Mouse (Mus musculus) mouse embryonic stem cell (cell line): ENCODE data around the gene Mex3d.

Experiments
- in situ Hi-C, 2 experiments: fragments of 300-500 bp; cut with MboI; formaldehyde crosslinking; loops; 1 replicate in 1 of 2; 3 replicates in 1 of 2; pipeline ENCODE4 v1.14.3; 2019 to 2020; ENCODE audit warnings: low sequenced_read_pairs in 2 of 2, low pct_unique_long_range_greater_than_20kb in 1 of 2, mixed read lengths in 1 of 2; ENCODE audit not compliant: unreplicated experiment in 1 of 2

The Mex3d gene

DNA sequence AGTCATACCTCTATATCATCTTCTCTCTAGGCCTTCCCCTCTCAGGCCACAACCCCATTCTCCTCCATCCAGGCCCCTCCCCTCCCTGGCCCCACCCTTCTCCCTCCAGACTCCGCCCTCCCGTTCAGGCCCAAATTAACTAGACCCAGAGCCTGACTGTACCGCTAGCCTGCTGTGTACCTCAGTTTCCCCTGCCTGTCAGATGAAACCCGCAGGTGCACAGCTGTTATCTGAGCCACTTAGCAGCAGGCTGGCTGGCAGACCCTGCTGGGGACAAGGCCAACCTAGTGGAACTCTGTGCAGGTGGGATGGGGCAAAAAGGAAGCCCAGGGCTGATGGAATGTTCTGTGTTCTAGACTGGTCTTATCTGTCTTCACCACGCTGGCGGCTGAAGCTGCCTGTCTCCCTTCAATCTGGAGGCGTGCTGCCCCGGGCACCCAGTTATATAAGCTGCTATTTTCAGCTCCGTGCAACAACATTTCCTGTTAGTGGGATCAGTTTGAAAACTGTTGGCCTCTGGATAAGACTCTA is 43.3 kb downstream of the Mex3d start:
- in situ Hi-C loops: no loop called here

DNA sequence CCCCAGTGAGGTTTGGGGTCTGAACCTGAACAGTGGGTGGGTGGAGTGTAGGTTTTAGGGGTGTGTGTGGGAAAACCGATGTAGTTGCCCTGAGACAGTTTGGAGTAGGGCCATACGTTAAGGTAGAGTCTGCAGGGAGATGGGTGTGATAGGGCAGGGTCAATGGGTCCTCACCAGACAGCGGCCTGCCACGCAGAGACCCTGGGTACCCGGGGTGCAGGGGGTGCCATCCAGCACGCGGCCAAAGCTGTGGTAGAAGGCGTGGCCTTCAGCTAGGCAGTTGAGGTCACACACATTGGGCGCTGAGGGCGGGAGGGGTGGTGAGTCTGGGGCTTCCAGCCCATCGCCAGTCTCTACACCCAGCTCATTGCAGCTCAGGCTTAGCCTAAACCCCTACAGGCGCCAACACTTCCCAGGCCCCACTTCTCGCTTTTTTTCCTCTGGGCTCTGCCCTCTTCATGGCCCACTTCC is 44.0 kb downstream of the Mex3d start:
- in situ Hi-C loops: no loop called here

DNA sequence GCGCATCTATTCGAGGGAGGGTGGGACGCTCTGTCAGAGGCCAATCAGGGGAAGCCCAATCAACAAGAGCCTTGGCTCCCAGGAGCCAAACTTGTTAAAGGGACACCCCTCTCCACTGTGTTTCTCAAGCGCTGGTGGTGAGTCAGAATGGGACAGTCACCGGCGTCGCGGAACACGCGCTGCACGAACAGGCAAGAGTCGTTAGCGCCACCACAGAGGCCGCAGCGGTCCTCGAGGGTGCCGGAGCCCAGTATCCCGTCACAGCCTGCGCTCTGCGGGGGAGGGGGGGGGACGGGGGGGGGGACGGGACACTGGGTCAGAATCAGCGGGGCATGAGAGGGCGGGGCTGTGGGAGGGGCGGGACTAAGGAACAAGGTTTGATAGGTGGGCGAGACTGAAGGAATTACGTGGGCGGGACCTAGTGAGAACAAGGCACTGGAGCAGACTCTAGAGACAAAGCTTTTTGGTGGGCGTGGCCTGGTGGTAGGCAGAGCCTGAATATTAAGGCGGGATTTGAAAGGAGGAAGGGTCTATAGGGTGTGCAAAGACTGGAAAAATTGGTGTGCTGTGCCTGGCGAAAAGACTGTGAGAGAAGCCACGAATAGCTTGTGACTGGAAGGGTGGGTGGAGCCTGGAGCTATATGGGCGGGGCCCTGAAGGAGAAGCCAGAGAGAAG is 44.6 kb downstream of the Mex3d start:
- in situ Hi-C loops: no loop called here

DNA sequence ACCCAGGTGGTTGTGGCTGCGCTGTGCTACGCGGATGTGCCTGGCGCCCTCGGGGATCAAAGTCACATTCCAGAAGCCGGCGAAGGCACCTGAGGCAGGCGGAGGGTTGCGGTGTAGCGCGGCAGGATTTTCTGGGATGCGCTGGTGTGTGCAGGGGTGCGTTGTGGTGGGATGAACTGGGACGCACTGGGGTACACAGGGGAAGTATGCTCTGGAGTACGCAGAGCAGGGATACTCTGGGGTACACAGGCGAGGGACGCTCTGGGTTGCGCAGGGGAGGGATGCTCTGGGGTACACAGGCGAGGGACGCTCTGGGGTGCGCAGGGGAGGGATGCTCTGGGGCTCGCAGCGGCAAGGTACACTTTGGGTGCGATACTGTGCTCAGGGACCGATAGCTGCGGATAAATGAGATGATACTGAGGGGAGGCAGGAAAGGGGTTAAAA is 45.1 kb downstream of the Mex3d start:
- in situ Hi-C loops: no loop called here

DNA sequence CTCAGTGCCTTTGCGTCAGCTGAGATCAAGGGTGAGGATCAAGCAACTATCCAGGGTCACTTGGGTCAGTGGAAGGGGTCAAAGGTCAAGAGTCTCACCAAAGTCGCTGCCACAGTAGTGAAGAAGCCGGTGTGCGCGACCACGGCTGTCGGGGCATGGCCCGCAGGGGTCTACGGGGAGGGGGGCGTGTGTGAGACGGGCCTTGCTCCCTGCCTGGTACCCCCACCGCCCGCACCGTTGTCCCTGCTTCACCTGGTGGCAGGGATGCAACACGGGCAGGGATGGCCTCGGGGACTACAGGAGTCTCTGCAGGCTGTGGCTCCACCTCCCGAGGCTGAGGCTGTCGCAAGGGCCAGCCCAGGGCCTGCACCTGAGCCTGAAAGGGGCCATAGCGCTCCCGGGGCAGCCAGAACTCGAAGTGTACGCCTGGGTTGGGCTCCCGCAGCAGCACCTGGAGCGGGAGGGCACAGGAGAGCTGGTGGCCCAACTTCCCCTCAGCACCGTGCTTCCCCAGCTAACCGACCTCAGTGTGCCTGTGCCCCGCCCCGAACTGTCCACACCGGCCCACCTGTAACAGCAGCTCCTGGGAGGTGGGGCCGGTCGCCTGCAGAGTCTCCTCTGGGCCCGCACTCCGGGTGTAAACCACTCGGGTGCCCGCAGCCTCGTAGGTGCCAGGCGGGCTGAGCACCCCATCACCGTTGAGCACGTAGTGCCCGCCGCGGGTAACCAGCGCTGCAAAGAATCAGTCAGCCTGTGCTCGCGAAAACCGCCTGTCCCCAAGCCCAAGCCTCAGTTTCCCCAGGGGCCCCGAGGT is 45.8 kb downstream of the Mex3d start:
- in situ Hi-C loops: no loop called here

DNA sequence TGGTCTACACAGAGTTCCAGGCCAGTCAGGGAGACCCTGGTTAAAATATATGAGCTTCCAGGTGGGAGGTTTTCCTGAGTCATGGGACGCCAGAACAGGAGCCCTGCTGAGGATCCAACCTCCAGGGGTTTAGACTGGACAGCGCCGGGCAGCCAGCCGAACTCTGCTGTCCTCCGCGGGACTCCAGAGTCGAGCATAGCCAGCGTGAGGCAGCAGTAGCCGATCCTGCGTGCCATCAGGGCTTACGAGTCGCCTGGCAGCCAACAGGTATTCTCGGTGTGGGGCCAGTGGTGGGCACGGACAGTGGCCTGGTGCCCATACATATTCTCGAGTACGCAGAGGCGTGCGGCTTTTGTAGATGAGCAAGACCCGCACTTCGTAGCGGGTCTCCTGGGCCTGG is 46.4 kb downstream of the Mex3d start:
- in situ Hi-C loops: no loop called here

DNA sequence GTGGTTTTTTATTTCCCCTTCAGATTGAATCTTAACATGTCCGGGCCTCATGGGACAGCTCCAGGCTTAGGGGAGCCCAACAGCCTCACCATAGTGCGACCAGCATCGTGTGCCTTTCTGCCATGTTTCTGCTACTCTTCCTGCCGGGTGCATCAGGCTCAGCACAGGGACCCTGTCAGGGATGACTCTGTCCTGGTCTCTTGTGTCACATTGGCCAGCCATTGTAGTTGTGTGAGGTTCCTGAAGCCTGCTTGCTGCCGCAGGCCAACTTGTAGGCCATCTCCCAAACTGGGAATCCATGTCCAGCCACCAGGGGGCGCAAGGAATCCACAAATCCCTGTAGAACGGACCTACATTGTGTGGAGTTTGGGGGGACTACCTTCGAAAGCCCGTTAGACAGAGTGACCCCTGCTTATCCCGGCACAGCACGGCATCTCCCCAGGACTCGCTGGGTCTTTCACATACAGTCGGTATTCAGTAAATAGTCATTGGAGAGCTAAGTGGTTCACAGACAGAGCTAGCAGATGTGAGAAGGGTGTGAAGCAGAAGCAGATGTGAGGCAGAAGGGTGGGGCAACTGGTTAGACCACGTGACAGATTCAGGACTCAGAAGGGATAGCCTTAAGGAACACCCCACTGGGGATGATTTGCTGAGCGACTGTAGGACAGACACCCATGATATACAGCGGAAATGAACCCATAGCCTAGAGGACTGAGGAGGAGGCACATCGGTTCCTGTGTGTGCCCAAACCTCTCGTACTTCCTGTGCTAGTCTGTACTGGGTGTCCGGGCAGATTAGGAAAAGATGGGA is 47.3 kb downstream of the Mex3d start:
- in situ Hi-C loops: no loop called here

DNA sequence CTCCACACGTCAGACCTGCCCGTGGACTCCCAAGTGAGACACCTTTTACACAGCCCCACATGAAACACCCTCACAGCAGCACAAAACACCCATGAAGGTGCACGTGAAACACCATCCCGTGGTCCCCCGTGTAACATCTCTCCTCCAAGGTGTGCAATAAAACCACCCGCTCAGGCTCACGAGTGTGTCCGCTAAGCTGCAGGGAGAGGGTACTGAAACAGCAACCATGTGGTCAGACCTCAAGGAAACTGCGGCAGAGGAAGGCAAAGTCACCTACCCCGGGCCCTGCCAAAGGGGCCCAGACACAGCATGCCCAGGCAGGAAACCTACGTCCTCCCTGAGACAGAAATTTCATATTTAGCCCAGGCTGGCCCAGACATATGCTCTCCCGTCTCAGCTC is 51.2 kb downstream of the Mex3d start:
- in situ Hi-C loops: no loop called here

DNA sequence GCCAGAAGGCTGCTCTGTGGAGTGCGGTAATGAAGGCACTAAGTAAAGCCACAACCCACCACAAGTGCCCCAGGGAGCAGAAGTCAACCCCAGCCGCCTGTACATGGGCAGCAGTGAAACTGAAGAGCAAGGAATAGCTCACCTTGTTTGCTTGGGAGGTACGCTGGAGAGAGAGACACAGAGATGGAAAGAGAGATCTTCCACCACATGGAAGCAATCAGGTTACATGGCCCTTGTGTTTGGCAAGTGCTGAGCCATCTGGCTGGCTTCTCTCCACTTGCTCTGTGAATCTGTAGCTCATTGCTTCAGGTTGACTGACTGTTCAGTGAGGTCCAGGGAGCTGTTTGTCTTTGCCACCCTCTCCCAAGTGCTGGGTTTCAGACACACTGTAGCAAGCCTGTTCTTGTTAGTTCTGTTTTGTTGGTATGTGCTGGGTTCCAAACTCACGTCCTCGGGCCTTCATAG is 54.9 kb downstream of the Mex3d start:
- in situ Hi-C loops: no loop called here

DNA sequence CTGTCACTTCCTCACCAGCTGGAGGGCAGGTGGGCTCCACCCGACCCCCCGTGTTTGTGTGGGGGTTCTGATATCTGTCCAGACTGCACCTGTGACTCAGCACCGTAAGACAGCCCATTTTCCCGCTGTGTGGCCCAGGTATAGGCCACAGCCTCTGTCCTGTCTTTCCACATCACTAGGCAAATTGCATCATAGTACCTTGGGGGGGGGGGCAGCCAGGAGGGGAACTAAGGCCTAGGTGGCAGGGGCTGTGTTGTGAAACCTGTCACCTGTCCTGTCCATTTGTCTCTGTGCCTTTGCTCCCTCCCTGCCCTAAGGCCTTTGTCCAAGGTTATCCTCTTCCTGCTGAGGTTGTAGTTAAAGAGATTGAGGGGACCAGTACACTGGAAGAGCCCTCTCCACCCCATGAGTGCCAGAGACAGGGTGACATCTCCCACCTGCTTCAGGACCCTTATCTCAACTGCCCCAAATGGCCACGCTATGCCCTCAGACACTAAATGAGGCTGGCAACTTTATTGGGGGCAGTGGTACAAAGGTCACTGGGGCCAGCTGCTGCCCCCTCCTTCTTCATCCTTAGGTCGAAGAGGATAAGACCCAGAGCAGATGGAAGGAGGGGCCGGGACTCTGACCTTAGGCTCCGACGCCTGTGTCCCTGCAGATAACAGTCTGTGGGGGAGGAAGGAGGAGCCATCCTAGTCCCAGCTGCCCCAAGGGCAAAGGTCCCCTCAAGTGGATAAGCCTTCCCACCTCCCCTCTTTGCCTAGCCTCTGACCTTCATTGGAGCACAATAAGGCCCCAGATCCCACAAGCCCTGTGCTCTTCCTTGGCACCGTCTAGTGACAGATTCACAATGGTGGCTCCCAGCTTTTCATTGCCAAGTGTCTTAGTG is 55.6 kb downstream of the Mex3d start:
- in situ Hi-C loops: no loop called here

DNA sequence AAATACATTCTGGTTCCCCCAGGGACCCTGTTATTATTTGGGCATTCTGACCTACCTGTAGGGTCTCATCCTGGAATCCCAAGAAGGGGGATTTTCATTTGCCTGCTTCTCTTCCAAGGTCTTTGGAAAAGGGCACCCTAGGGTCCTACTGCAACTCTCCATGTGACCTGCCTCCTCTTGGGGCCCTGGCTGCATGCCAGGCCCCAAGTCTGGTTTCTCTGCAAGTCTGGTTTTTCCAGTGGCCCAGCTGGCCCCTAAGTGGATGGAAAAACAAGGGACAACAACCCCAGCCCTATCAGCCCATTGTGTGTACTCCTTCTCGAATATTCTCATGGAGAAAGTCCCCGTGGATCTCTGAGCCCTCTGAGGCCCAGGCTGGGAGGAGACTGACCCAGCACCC is 56.6 kb downstream of the Mex3d start:
- in situ Hi-C loops: no loop called here
